Mouse (Mus musculus): Measurements from ENCODE around the gene Metap1. TPM values are rescaled to one million over a fixed set of nuclear protein-coding genes. Genes with fewer than 3 reads are reported as not detected.

Gene Metap1
- polyA plus RNA-seq, 1 experiment from 2014 or later: 46.6 TPM

DNA sequence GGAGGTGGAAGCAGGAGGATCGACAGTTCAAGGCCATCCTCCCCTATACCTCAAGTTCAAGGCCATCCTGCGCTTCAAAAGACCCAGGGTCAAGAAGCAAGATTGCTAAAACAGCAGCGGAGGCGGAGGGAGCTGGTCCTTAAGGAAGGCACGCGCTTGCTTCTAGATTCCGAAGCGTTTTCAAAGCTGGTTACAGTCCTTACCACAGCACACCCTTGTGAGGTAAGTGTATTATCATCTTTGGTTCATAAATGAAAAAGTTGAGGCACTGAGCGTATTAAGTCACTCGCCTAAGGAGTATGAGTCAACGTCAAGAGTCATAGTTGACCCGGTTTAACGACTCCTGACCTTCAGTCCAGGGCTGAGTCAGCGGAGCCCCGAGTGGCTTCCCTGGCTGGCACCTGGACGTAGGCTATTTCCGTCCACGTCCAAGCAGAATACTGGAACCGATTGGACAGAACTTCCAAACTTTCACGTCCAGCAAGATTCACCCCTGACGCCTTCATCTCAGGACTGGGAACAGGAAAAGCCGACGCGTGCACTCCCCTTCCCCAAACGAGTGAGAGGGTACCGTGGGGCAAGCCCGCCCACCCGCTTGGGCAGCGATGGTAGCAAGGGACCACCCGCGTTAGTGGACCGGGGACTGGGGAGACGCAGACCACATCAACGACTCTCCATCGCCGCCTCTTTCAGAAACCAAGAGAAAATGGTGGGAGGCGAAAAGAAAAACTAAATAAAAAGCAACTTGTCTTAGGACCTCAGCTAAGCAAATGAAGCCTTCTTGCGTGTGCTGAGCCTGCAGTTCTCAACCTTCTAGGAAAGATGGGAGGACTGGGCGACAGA lies 37.0 kb upstream of the Metap1 start, which contains the start of gene Eif4e:
Gene Eif4e (plus strand): TSS at position 107 of the 843 bp plus-strand sequence.
- H3K9me3 ChIP-seq (ENCODE audit: control insufficient read depth, low read length): no peaks in the 10 kb centered on the region
- H3K36me3 ChIP-seq (ENCODE audit: control insufficient read depth, insufficient read depth, low read length): no peaks in the 10 kb centered on the region
- WGBS: 3% methylated on average over 39 of the region's 39 CpGs
- H3K4me3 ChIP-seq (ENCODE audit: low read length): peak within 1 kb of the TSS; percentile 72
- peak within 1 kb of the TSS; percentile 78 for H3K4me2 ChIP-seq (ENCODE audit: low read depth, low read length)
- H3K27ac ChIP-seq (ENCODE audit: low read length): peak within 1 kb of the TSS; percentile 91
- ATAC-seq (ENCODE audit: low read depth): peak; percentile 21
- H3K4me1 ChIP-seq (replicated peaks; ENCODE audit: control insufficient read depth, insufficient read depth, low read length): peaks cover 18% of the 10 kb centered on the region
- peak within 1 kb of the TSS; percentile 71 for H3K9ac ChIP-seq (ENCODE audit: low read length)
- H3K27me3 ChIP-seq (ENCODE audit: control insufficient read depth, insufficient read depth, low read depth, low read length): no peaks in the 10 kb centered on the region

GRCm38 (mm10) chr3:138525494-138525893 lies 36.2 kb upstream of the Metap1 start:
- Histone ChIP-seq H3K4me2 (ENCODE audit: low read depth, low read length) (peak overlapping the region; percentile 78; the same call in 1 of the 2 replicates), H3K36me3 (ENCODE audit: control insufficient read depth, insufficient read depth, low read length) (no peaks in the 10 kb centered on the region), H3K9me3 (ENCODE audit: control insufficient read depth, low read length) (no peaks in the 10 kb centered on the region), H3K9ac (ENCODE audit: low read length) (no peak overlapping the region; the same call in 1 of the 2 replicates), H3K27me3 (ENCODE audit: control insufficient read depth, insufficient read depth, low read depth, low read length) (no peaks in the 10 kb centered on the region), H3K4me3 (ENCODE audit: low read length) (no peak overlapping the region), H3K27ac (ENCODE audit: low read length) (no peak overlapping the region; the same call in 1 of the 2 replicates), H3K4me1 (replicated peaks; ENCODE audit: control insufficient read depth, insufficient read depth, low read length) (peaks cover 13% of the 10 kb centered on the region)
- ATAC-seq (ENCODE audit: low read depth): no peak
- 55% methylated on average over 8 of the region's 8 CpGs for WGBS

GRCm38 (mm10) chr3:138523956-138524355 lies 34.6 kb upstream of the Metap1 start:
- WGBS: 87% methylated on average over 4 of the region's 4 CpGs

GRCm38 (mm10) chr3:138519218-138519617 lies 29.9 kb upstream of the Metap1 start:
- WGBS: 68% methylated on average over 6 of the region's 6 CpGs
- H3K27me3 ChIP-seq (ENCODE audit: control insufficient read depth, insufficient read depth, low read depth, low read length): no peaks in the 10 kb centered on the region
- no peak overlapping the region for H3K9ac ChIP-seq (ENCODE audit: low read length)
- H3K27ac ChIP-seq (ENCODE audit: low read length): no peak overlapping the region
- no peaks in the 10 kb centered on the region for H3K9me3 ChIP-seq (ENCODE audit: control insufficient read depth, low read length)
- H3K4me2 ChIP-seq (ENCODE audit: low read depth, low read length): no peak overlapping the region
- no peaks in the 10 kb centered on the region for H3K36me3 ChIP-seq (ENCODE audit: control insufficient read depth, insufficient read depth, low read length)
- no peak for ATAC-seq (ENCODE audit: low read depth)
- H3K4me3 ChIP-seq (ENCODE audit: low read length): no peak overlapping the region
- no peaks in the 10 kb centered on the region for H3K4me1 ChIP-seq (replicated peaks; ENCODE audit: control insufficient read depth, insufficient read depth, low read length)

More at GRCm38 (mm10) chr3:138523956-138524355, 34.6 kb upstream of the Metap1 start:
- Histone ChIP-seq H3K27me3 (ENCODE audit: control insufficient read depth, insufficient read depth, low read depth, low read length) (no peaks in the 10 kb centered on the region), H3K9ac (ENCODE audit: low read length) (no peak overlapping the region), H3K4me1 (replicated peaks; ENCODE audit: control insufficient read depth, insufficient read depth, low read length) (peaks cover 10% of the 10 kb centered on the region), H3K36me3 (ENCODE audit: control insufficient read depth, insufficient read depth, low read length) (no peaks in the 10 kb centered on the region), H3K27ac (ENCODE audit: low read length) (no peak overlapping the region), H3K9me3 (ENCODE audit: control insufficient read depth, low read length) (no peaks in the 10 kb centered on the region), H3K4me2 (ENCODE audit: low read depth, low read length) (no peak overlapping the region), H3K4me3 (ENCODE audit: low read length) (no peak overlapping the region)
- no peak for ATAC-seq (ENCODE audit: low read depth)

DNA sequence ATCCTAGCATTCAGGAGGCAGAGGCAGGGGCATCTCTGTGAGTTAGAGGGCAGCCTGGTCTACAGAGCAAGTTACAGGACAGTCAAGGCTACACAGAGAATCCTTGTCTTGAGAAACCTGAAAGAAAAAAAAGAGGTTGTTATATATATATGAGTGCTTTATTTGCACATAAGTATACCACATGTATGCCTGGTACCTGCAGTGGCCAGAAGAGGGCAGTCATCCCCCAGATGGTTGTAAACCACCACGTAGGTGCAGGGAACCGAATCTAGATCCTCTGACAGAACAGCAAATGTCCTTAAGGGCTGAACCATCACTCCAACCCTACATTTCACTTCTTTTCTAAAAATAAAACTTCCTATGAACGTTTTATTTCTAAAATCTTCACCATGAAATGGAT lies 28.6 kb upstream of the Metap1 start:
- H3K36me3 ChIP-seq (ENCODE audit: control insufficient read depth, insufficient read depth, low read length): no peaks in the 10 kb centered on the region
- no peak overlapping the region for H3K4me2 ChIP-seq (ENCODE audit: low read depth, low read length)
- H3K27ac ChIP-seq (ENCODE audit: low read length): no peak overlapping the region
- no peaks in the 10 kb centered on the region for H3K4me1 ChIP-seq (replicated peaks; ENCODE audit: control insufficient read depth, insufficient read depth, low read length)
- no peaks in the 10 kb centered on the region for H3K27me3 ChIP-seq (ENCODE audit: control insufficient read depth, insufficient read depth, low read depth, low read length)
- H3K9ac ChIP-seq (ENCODE audit: low read length): no peak overlapping the region
- WGBS: 62% methylated on average over 3 of the region's 3 CpGs
- no peaks in the 10 kb centered on the region for H3K9me3 ChIP-seq (ENCODE audit: control insufficient read depth, low read length)
- no peak overlapping the region for H3K4me3 ChIP-seq (ENCODE audit: low read length)
- no peak for ATAC-seq (ENCODE audit: low read depth)

DNA sequence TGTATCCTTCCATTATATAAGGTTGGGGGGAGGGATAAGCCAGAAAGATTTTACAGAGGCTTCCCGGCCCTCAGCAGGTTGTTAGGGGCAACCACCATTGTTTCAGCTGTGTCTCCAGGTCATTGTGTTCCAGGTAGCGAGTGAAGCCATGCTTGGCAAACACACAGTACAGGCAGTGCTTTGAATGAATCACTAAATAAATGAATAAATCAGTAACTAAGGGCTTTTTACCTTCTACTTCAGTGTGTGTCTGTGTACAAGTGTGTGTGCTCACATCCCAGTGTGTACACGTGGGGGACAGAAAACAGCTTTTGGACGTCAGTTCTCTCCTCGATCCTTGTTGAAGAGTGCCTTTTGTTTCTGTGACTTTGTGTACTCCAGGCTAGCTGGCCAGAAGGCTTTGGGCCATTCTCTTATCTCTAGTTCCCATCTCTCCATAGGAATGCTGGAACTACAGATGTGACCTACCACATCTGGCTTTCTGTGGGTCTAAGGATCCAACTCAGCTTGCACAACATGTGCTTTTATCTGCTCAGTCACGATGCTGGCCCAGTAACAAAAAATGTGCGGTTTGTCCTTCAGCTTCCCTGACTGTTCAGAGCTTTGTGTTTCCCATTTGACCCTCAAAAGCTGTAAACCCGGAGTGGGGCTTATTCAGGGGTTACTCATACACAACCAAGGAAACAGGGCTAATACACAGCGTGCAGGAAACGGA lies 26.5 kb upstream of the Metap1 start:
- H3K27ac ChIP-seq (ENCODE audit: low read length): no peak overlapping the region

GRCm38 (mm10) chr3:138514749-138515148 lies 25.4 kb upstream of the Metap1 start:
- Histone ChIP-seq H3K27ac (ENCODE audit: low read length) (no peak overlapping the region), H3K36me3 (ENCODE audit: control insufficient read depth, insufficient read depth, low read length) (no peaks in the 10 kb centered on the region), H3K4me3 (ENCODE audit: low read length) (no peak overlapping the region), H3K9ac (ENCODE audit: low read length) (no peak overlapping the region), H3K27me3 (ENCODE audit: control insufficient read depth, insufficient read depth, low read depth, low read length) (no peaks in the 10 kb centered on the region), H3K9me3 (ENCODE audit: control insufficient read depth, low read length) (no peaks in the 10 kb centered on the region), H3K4me2 (ENCODE audit: low read depth, low read length) (no peak overlapping the region), H3K4me1 (replicated peaks; ENCODE audit: control insufficient read depth, insufficient read depth, low read length) (no peaks in the 10 kb centered on the region)
- 56% methylated on average over 3 of the region's 3 CpGs for WGBS
- no peak for ATAC-seq (ENCODE audit: low read depth)

More for the DNA sequence above, 26.5 kb upstream of the Metap1 start:
- H3K4me1 ChIP-seq (replicated peaks; ENCODE audit: control insufficient read depth, insufficient read depth, low read length): no peaks in the 10 kb centered on the region
- no peak overlapping the region for H3K4me3 ChIP-seq (ENCODE audit: low read length)
- H3K27me3 ChIP-seq (ENCODE audit: control insufficient read depth, insufficient read depth, low read depth, low read length): no peaks in the 10 kb centered on the region
- ATAC-seq (ENCODE audit: low read depth): peak; percentile 54; the same call in 1 of the 2 replicates
- no peak overlapping the region for H3K9ac ChIP-seq (ENCODE audit: low read length)
- H3K36me3 ChIP-seq (ENCODE audit: control insufficient read depth, insufficient read depth, low read length): no peaks in the 10 kb centered on the region
- H3K4me2 ChIP-seq (ENCODE audit: low read depth, low read length): no peak overlapping the region
- no peaks in the 10 kb centered on the region for H3K9me3 ChIP-seq (ENCODE audit: control insufficient read depth, low read length)
- 44% methylated on average over 10 of the region's 10 CpGs for WGBS

- no peaks in the 10 kb centered on the region for H3K36me3 ChIP-seq (ENCODE audit: control insufficient read depth, insufficient read depth, low read length)
- WGBS: 61% methylated on average over 12 of the region's 12 CpGs
- no peak for ATAC-seq (ENCODE audit: low read depth)
- no peaks in the 10 kb centered on the region for H3K4me1 ChIP-seq (replicated peaks; ENCODE audit: control insufficient read depth, insufficient read depth, low read length)
- H3K9me3 ChIP-seq (ENCODE audit: control insufficient read depth, low read length): no peaks in the 10 kb centered on the region
- H3K4me3 ChIP-seq (ENCODE audit: low read length): no peak overlapping the region
- no peak overlapping the region for H3K4me2 ChIP-seq (ENCODE audit: low read depth, low read length)
- H3K27me3 ChIP-seq (ENCODE audit: control insufficient read depth, insufficient read depth, low read depth, low read length): no peaks in the 10 kb centered on the region
- H3K9ac ChIP-seq (ENCODE audit: low read length): no peak overlapping the region
- H3K27ac ChIP-seq (ENCODE audit: low read length): no peak overlapping the region
Measured at GRCm38 (mm10) chr3:138513243-138513642, 23.9 kb upstream of the Metap1 start.

- Histone ChIP-seq H3K27ac (ENCODE audit: low read length) (no peak overlapping the region), H3K9ac (ENCODE audit: low read length) (no peak overlapping the region), H3K4me2 (ENCODE audit: low read depth, low read length) (no peak overlapping the region), H3K9me3 (ENCODE audit: control insufficient read depth, low read length) (no peaks in the 10 kb centered on the region), H3K36me3 (ENCODE audit: control insufficient read depth, insufficient read depth, low read length) (no peaks in the 10 kb centered on the region), H3K4me1 (replicated peaks; ENCODE audit: control insufficient read depth, insufficient read depth, low read length) (no peaks in the 10 kb centered on the region), H3K4me3 (ENCODE audit: low read length) (no peak overlapping the region), H3K27me3 (ENCODE audit: control insufficient read depth, insufficient read depth, low read depth, low read length) (no peaks in the 10 kb centered on the region)
- WGBS: 78% methylated on average over 5 of the region's 5 CpGs
- no peak for ATAC-seq (ENCODE audit: low read depth)
Measured at GRCm38 (mm10) chr3:138510471-138510870, 21.2 kb upstream of the Metap1 start.
